Mouse (Mus musculus): Measurements from ENCODE around the gene Itga11. TPM values are rescaled to one million over a fixed set of nuclear protein-coding genes. Genes with fewer than 3 reads are reported as not detected.

Itga11 gene
- polyA plus RNA-seq (2014; fragmentation: Illumina TruSeq; extraction: RNeasy Lipid Tissue Mini Kit (QIAGEN cat#74804); ENCODE audit: low read depth, low replicate concordance), result 0.17 TPM

GRCm38 (mm10) chr9:62677641-62678549 lies at the start of gene Itga11:
Gene Itga11 (plus strand): TSS chr9:62677826.

GRCm38 (mm10) chr9:62811516-62812121 lies 134.0 kb downstream of the Itga11 start, which contains the start of gene Fem1b:
Gene Fem1b (minus strand): TSS chr9:62811934.

Other genes starting within 250 kb of the Itga11 start
- gene Coro2b, start 140.8 kb upstream of the Itga11 start, polyA plus RNA-seq (2014; fragmentation: Illumina TruSeq; extraction: RNeasy Lipid Tissue Mini Kit (QIAGEN cat#74804); ENCODE audit: low read depth, low replicate concordance), result 3.0 TPM
- 57.2 TPM for gene Fem1b, start 134.1 kb downstream of the Itga11 start, polyA plus RNA-seq (2014; fragmentation: Illumina TruSeq; extraction: RNeasy Lipid Tissue Mini Kit (QIAGEN cat#74804); ENCODE audit: low read depth, low replicate concordance)
- 4.7 TPM for gene Cln6, start 161.0 kb downstream of the Itga11 start, polyA plus RNA-seq (2014; fragmentation: Illumina TruSeq; extraction: RNeasy Lipid Tissue Mini Kit (QIAGEN cat#74804); ENCODE audit: low read depth, low replicate concordance)
- 6.6 TPM for gene Calml4, start 180.3 kb downstream of the Itga11 start, polyA plus RNA-seq (2014; fragmentation: Illumina TruSeq; extraction: RNeasy Lipid Tissue Mini Kit (QIAGEN cat#74804); ENCODE audit: low read depth, low replicate concordance)

Measured in adrenal gland, adult 10 weeks (tissue).